Mouse (Mus musculus): ENCODE data around the gene Nolc1.

- TF ChIP-seq CTCF (IDR thresholded peaks at IDR 0.05), result no peak
- TF ChIP-seq EP300 (IDR thresholded peaks at IDR 0.05), result no peak
Observed at GRCm38 (mm10) chr19:46050462-46050861, 25.2 kb upstream of the Nolc1 start.

All from lung, postnatal 0 days (tissue).